Mouse (Mus musculus): ENCODE measurements around the gene Anapc11.
"Not testable (repeated sequence)": the region's sequence is repeated elsewhere in the genome, so short reads cannot be mapped to it uniquely, and the experiment has no call there.

The Anapc11 gene

GRCm38 (mm10) chr11:120598283-120598989 is at the start of gene Anapc11, which contains the start of gene Alyref:
TSS of gene Anapc11 (plus strand) at chr11:120598421.
TSS of gene Alyref (minus strand) at chr11:120598365.
- DNase-seq, result peak; percentile 95 to 97

DNA sequence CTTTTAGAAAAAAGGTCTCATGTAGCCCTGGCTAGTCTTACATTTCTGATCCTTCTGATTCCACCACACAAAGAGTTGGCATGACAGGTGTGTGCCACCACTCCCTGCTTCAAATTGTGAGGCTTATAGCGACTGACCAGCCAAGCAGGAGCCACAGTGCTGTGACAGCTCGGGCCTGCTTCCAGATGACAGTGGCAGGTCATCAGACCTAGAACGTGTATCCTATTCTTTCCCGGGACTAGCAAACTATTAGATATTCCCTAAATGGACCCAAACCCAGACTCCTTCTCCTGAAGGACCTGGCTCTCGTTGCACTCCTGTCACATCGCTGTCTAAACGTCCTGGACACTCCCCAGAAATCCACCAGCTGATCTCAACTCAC is 49.4 kb upstream of the Anapc11 start:
- no peak for DNase-seq

GRCm38 (mm10) chr11:120549168-120549945 is 48.9 kb upstream of the Anapc11 start, which contains the start of gene Mcrip1:
TSS of gene Mcrip1 (minus strand) at chr11:120549727.
- peak; percentile 96 to 98 for DNase-seq

DNA sequence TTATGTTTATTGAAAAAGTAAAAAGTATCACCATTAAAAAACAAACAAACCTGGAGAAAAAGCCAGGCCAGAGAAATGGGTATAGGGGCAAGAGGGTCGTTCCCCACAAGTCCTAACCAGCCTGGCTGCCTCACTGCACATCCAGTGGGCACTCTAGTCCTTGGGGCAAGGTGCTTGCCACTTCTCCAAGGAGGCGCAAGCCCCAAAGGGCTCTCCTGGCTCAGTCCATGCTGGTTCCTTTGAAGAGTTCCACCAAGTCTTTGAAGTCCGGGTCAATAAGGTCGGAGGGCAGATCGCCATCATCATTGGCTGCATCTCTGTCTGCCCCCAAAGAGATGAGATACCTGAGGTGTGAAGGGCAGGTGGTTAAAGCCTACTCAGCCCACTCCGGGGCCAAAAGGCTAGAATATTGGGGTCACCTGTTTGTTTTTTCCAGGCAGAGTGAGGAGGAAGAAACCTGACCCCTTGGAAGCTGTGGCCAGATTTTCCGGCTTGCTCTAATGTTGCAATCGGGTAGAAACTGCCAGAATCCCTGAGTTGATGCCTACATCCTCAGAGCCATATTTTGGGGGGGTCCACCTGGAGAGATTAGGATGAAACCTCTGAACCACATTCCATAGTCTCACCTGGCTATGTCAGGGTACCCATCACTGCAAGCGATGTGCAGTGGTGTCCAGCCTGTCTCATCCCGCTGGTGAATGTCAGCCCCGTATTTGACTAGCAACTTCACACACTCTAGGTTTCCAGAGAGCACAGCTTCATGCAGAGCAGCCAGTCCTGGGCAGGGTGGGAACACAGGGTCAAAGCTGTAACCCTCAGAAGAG is 48.0 kb upstream of the Anapc11 start:
- DNase-seq, result no peak

DNA sequence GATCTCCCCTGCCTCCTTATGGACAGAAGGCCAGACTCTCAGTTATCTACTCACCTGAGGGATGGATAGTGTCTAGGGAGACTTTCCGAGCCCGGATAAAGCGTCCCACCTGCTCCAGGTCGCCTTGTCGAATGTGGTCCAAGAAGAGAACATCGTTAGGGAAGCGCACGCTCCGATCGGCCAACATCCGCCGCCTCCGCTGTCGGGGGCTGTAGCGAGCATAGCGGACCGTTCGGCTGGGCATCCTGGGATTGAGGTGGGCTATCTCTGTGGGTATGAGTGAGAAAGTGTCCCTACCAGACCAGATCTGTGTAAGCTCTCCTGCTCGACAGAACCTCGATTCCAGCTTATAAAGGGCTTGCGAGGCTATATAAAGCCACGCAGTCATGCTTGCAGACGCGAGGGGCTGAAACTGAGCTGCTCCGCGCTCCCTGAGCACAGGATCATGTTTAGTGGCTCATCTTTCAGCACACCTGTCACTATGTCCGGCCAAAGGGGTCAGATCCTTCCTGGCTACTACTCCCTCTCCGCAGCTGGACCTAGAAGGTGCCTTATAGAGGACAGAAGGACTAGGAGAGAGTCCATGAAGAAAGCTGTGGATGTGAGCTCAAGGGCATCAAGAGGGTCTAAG is 47.3 kb upstream of the Anapc11 start, which contains the start of gene Ppp1r27:
Ppp1r27 (minus strand) TSS at position 323 of the 631 bp plus-strand sequence.
- DNase-seq, result no peak

DNA sequence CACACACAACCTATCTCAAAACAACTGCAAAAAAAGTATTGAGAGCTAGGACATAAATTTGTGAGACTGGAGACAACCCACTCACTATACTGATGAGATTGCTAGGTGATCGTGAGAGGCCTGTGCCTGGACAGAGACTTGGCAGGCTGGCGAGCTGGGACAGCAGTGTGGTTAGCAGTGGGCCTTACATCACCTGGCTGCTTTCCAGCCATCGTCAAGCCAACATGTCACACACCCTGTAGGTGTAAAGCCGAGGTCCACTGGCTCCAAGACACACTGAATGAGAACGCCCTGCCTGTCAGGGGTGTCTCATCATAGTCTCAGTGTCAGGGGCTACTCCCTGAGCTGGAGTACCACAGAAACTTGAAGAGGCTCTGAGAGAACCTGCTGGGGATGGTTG is 45.5 kb upstream of the Anapc11 start:
- no peak for DNase-seq

DNA sequence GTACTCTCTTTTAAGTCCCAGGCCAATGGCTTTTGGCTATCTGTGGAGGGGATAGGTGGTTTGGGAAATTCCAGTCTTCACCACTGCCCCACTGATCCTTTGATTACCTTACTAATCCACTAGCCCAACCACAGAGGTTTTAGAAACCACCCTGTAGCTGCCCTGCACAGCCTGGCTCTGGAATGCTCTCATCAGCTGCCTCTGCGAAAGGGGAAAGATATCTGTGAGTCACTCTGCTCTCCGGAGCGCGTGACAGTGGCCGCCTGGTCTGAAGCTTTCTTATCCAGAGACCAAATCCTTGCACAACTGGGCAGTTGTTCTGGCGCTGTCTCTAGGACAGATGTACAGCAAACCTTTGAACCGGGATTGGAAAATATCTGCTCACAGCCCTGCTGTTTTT is 43.4 kb upstream of the Anapc11 start:
- no peak for DNase-seq

DNA sequence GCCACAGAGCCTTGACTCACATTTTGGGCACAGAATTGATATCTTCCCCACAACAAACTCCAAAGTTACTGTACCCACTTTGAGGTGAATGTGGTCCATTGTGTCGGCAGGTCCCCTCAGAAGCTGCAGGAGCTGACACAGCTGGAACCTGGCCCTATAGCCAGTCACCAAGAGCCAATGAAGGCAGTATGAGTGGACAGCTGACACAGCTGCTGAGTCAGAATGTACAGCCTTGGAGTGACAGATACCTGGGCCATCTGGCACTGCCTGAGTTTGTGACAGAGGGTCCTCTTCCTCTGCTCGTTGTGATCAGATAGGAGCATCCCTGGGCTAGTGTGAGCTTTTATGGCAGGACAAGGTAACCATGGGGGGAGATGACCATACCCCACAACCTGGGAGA is 43.0 kb upstream of the Anapc11 start:
- no peak for DNase-seq

GRCm38 (mm10) chr11:120558843-120559242 is 39.4 kb upstream of the Anapc11 start:
- not testable (repeated sequence) for DNase-seq

DNA sequence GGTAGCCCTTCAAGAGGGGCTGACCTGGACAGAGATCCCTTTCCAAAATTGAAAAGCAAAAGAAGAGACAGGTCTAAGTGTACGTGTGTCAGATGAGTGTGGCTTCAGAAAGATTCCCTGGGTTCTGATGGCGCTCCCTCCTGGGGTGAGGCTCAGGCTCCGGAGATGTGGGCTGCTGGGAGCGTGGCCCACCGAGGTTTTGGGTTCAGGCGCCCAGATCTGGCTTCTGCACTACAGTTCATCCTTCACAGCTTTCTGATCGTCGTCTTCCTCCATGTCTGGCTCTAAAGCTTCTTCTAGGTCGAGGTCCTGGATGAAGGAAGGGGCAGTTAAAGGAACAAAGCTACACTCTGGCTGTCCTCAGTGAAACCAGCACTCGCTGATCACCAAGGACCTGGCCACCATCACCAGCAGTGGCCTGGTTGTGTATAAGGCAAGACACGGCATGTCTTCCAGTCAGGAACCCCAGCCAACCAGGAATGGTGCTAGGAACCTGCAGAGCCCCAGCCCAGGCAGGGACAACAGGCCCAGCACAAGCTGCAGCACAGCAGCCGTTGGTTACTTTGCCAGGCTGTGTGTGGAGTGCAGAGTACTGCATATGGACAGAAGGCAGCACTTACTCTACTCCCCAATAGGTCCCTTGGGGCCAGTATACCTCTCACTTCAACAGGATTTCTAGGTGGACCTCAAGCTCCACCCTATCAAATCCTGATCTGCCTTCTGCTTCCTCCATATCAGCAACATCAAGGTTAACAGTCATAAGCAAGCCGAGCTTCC is 37.1 kb upstream of the Anapc11 start:
- no peak for DNase-seq

GRCm38 (mm10) chr11:120562949-120563348 is 35.3 kb upstream of the Anapc11 start:
- DNase-seq, result no peak

DNA sequence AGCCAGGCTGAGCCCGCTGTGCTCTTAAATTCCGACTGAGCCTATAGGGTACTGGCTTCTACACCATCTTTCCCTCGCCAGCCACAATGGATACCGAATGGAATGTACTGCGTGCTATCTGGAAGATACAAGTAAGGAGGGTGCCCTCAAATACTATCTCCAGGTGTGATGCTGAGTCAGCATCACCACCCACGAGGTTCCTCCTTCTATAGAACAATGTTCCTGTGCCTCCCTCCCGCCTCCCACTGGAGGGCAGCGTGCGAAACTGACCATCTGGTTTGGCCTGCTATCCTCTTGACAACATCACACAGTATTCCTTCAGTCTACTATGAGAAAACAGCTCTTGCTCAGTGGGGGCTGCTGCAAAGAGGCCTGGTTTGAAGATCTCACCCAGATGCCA is 33.1 kb upstream of the Anapc11 start:
- DNase-seq, result no peak

GRCm38 (mm10) chr11:120568324-120568723 is 29.9 kb upstream of the Anapc11 start:
- DNase-seq, result no peak

DNA sequence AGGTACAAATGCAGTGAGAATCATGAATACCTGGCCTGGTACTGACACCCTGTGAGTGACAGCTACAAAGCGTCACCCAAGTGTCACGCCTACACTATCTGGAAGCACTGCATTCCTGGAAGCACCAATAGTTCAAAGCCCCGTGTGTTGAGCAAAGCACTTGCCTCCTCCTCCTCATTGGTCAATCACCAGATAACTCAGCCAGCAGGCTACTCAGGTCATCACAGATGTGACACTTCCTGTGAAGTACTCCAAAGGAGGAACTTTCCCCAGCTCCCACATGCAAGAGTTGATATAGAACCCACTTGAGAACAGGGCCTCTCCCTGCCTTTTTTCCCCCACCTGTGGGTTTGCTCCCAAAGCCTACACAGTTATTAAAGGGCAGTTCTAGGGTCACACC is 27.1 kb upstream of the Anapc11 start:
- DNase-seq, result no peak

DNA sequence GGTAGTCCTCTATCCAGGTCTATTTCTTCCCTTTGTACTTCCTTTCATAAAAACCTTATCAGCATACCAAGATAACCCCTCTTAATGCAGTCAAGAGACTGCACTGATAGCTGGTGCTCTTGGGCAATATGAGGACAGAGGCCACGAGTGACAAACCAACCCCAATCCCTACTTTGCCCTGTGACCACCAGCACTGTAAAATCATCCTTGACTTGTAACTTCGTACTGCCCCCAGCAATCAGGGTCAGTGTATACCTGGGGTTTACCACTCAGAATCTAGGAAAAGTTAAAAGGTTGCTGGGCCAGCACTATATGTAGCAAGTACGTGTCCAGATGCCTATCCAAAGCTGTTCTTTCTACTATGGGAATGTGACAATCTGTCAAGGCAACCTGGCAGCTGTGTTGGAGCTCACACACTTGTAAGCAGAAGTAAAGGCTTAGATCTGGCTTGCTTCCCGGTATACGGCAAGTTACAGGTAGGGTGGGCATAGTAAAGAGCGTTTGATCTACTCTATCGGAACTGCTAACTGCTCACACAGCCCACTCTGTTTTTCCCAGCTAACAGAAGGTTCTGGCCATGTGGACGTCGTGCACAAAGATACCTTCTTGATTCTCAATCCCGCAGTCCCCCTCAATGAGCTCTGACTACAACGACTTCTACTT is 26.3 kb upstream of the Anapc11 start:
- no peak for DNase-seq

- no peak for DNase-seq
Measured at GRCm38 (mm10) chr11:120572417-120572751, 25.8 kb upstream of the Anapc11 start.

DNA sequence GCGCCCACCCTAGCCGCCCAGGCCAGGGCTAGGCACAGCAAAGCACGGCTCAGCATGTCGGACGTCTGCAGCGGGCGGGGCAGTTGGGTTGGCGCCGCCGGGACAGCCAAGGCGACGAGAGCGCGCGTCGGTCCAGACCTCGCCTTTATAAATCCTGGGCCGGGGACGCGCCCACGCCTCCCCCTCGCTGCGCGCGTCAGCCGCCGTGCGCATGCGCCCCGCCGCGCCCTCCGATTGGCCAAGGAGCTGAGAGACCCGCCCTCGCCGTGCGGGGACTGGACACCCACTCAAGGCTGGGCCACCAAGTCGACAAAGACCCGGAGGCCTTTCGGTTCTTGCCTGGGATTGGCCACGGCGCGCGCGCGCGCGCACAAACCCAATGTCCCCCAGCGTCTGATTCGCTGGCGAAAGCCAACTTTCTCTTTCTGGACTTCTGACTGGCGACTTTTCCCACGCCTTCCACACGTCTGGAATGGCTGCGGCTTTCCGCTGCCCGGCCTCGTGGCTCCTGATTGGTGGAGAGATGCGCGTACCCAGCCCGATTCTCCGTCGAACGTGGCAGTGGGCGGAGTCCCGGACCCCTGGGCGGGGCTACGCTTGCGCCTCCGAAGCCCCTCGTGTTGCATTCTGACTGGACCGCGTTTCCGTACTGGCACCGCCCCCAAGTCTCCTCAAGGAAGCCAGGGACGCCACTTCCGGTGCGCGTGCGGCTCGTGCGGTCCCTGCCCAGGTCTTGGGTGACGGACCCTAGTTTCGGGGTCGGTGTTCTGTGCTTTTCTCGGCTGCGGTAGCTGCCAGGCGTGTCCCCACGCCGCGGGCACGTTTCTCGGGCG is 25.3 kb upstream of the Anapc11 start, which contains the start of gene P4hb:
P4hb (minus strand) TSS at position 502 of the 833 bp plus-strand sequence.
- DNase-seq, result peak; percentile 100

GRCm38 (mm10) chr11:120573585-120574277 is 24.5 kb upstream of the Anapc11 start:
- DNase-seq, result peak in 1 of 2 experiments; percentile 22

- no peak for DNase-seq
Measured at GRCm38 (mm10) chr11:120574278-120574600, 24.0 kb upstream of the Anapc11 start.

- DNase-seq, result no peak
Measured at GRCm38 (mm10) chr11:120575046-120575445, 23.2 kb upstream of the Anapc11 start.
